Mouse (Mus musculus): ENCODE measurements at regions not wholly inside any gene's neighbourhood (a gene's known extent, or its start where the extent isn't known, plus 50 kb on each side); places are given as distances from the start of the nearest gene placed in this dataset.
A peak's percentile ranks its signal among the peaks of the same experiment; 100 is the strongest.
"Not testable (repeated sequence)": the region's sequence is repeated elsewhere in the genome, so short reads cannot be mapped to it uniquely, and the experiment has no call there.

DNA sequence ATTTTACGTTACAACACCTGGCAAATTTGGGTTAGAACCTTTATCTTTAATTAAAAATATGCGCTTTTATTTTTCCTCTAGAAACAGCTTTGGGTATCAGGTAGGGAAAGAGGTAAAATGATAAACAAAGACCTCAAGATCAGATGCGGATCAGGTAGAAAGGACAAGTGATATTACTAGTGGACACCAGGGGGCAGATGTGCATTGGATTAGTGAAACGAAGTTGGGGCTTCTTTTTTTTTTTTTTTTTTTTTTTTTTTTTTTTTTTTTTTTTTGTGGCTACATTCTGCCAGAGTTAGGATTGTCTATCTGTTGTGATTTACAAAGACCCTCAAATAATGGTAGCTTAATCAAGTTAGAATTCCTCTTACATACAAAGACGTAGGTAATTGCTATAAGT lies 153.8 kb downstream of the Cd109 start:
- DNase-seq (ENCODE audit: low spot score in 2 of 2), result no peak

- no peak for DNase-seq (ENCODE audit: low spot score in 2 of 2)
Observed at GRCm38 (mm10) chr9:78773936-78774335, 158.6 kb downstream of the Cd109 start.

GRCm38 (mm10) chr9:78775462-78775861 lies 160.1 kb downstream of the Cd109 start:
- peak in 1 of 2 experiments; percentile 15 for DNase-seq (ENCODE audit: low spot score in 2 of 2)

- no peak for DNase-seq (ENCODE audit: low spot score in 2 of 2)
Observed at GRCm38 (mm10) chr9:78780595-78780994, 165.2 kb downstream of the Cd109 start.

- DNase-seq (ENCODE audit: low spot score in 2 of 2), result no peak
Observed at GRCm38 (mm10) chr9:78782297-78782696, 167.0 kb downstream of the Cd109 start.

GRCm38 (mm10) chr9:78782860-78783259 lies 167.5 kb downstream of the Cd109 start:
- no peak for DNase-seq (ENCODE audit: low spot score in 2 of 2)

DNA sequence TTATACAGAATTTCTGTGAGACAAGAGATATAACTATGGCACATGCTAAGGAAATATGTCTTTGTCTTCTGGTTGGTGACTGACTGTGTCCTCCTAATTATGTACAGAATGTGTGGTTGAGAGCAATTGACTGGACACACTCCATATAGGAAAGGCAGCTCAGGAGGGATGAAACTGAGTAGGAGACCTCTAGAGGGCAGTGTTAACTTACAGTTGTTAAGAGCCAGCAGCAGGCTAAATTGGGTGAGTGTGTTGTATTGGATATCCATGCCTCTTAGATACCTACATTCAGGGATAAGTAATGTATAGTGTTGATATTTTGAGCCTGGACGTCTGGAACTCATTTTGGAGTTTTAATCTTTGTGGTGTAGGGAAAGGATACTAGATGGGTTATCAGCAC lies 172.5 kb downstream of the Cd109 start:
- peak; percentile 5 to 15 for DNase-seq (ENCODE audit: low spot score in 2 of 2)

GRCm38 (mm10) chr9:78789703-78790102 lies 174.4 kb downstream of the Cd109 start:
- DNase-seq (ENCODE audit: low spot score in 2 of 2), result no peak

GRCm38 (mm10) chr9:78790155-78790554 lies 174.8 kb downstream of the Cd109 start:
- DNase-seq (ENCODE audit: low spot score in 2 of 2), result no peak

GRCm38 (mm10) chr9:78795801-78796200 lies 180.5 kb downstream of the Cd109 start:
- DNase-seq (ENCODE audit: low spot score in 2 of 2), result no peak

DNA sequence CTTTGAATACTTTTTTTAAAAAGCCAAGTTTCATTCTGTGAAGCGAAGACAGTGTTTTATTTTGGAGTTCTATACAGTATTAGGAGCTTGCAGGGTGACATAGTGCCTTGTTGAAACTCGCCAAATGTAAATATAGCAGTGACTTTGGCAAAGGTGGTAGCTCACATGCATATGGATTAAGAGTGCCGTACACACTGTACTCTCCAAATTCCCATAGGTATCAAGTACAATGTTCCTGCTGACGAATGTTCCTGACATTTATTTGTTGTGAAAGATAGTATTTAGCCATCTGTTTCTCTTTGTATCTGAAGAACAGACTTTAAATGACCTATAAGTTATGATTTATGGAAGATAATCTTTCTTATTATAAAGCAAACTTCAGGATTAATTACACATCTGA lies 201.9 kb downstream of the Cd109 start:
- no peak for DNase-seq (ENCODE audit: low spot score in 2 of 2)

GRCm38 (mm10) chr9:78821554-78822212 lies 206.3 kb downstream of the Cd109 start:
- DNase-seq (ENCODE audit: low spot score in 2 of 2), result not testable (repeated sequence)

- DNase-seq (ENCODE audit: low spot score in 2 of 2), result no peak
Observed at GRCm38 (mm10) chr9:78844969-78845683, 229.8 kb downstream of the Cd109 start.

DNA sequence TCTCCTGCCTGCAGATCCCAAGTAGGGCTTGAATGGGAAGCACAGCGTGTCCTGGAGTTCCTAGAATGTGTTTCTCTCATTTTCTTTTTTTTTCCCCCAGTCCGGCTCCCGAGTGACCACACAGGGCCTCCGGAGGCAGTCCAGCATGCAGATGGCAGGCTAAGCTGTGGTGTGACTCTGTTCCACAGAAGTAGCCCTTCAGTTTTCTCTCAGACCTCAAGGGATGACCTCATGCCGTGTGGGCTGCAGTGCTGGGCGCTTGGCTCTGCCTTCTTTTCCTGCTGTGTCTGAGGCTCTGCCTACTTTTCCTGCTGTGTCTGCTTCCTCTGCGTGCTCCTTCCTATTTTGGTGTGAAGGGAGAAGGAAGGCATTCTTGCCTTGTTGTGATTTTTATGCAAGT lies 230.8 kb downstream of the Cd109 start:
- no peak for DNase-seq (ENCODE audit: low spot score in 2 of 2)

DNA sequence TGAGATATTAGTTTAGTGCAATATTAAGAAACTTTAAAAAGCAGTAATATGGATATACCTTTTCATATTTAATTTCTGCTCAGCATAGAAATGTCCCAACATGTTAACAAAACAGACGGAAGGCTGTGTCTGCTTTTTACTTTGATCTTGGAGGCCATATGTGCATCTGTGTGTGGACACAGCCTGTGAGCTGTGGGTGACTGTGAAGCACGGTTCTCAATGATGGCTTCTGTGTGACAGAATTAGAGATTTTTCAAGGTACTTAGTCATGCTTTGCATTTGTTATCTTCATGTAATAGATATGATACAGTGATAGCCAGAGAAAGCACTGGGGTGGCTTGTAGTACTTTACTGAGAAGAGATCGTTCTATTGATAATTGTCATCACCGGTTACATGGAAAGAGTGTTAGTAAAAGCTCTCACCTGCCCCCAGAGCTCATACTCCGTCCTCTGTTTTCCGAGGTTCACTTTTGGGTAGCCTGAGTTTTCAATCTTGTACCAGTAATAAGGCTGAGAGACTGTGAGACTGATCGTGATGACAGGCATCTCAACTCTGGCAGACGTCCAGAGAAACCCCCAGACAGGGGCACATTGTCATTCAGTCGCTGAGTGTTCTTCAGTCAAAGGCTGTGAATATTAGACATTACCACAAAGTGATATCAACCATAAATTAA lies 232.7 kb downstream of the Cd109 start:
- no peak for DNase-seq (ENCODE audit: low spot score in 2 of 2)

DNA sequence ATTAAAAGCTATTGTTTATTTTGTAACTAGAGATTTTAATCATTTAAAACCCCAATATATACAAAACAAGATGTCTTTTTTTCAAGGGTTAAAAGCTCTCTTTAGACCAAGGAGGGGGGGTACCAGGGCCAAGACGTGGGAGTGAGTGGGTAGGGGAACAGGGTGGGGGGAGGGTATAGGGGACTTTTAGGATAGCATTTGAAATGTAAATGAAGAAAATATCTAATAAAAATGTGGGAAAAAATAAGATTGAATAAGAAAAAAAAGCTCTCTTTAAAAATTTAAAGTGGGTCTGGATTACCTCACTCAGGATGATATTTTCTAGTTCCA lies 233.2 kb downstream of the Cd109 start:
- not testable (repeated sequence) for DNase-seq (ENCODE audit: low spot score in 2 of 2)

GRCm38 (mm10) chr9:78856981-78857380 lies 241.6 kb downstream of the Cd109 start:
- DNase-seq (ENCODE audit: low spot score in 2 of 2), result no peak

GRCm38 (mm10) chr9:78859956-78860355 lies 244.6 kb downstream of the Cd109 start:
- DNase-seq (ENCODE audit: low spot score in 2 of 2), result no peak

GRCm38 (mm10) chr9:78872561-78872960 lies 257.2 kb downstream of the Cd109 start:
- no peak for DNase-seq (ENCODE audit: low spot score in 2 of 2)

GRCm38 (mm10) chr9:78879955-78880642 lies 264.8 kb downstream of the Cd109 start:
- peak; percentile 62 to 72 for DNase-seq (ENCODE audit: low spot score in 2 of 2)

DNA sequence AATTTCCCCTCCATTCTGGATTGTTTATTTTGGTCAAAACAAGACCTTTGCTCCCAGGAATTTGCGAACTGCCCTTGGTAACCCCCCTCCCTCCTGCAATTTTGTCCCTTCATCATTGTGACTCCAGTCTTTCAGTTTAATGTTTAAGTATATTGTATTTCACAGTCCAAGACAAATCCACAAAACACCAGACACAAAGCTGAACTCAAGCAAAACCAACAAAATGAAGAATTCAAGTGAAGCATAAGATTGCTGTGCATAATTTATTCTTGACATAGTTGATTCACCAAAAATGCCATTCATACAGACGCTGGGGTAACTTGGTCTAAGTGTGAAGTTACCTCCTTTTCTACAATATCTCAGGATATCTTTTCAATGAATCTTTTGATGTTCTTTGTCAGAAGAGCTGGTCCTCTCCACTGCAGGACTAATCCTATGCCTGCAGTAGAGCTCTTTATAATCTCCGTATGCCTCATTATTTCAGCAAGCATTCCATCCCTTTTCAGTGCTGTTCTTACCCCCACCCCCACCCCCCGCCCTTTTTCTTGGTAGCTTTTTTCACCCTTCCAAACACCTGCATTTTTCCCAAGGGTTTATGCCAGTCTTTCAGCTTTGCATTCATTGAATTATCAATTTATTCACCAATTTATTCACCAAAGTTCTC lies 265.4 kb downstream of the Cd109 start:
- DNase-seq (ENCODE audit: low spot score in 2 of 2), result no peak

Data from layer of hippocampus, adult 8-10 months (tissue).